Mouse (Mus musculus): ENCODE measurements around the gene Npsr1.

DNA sequence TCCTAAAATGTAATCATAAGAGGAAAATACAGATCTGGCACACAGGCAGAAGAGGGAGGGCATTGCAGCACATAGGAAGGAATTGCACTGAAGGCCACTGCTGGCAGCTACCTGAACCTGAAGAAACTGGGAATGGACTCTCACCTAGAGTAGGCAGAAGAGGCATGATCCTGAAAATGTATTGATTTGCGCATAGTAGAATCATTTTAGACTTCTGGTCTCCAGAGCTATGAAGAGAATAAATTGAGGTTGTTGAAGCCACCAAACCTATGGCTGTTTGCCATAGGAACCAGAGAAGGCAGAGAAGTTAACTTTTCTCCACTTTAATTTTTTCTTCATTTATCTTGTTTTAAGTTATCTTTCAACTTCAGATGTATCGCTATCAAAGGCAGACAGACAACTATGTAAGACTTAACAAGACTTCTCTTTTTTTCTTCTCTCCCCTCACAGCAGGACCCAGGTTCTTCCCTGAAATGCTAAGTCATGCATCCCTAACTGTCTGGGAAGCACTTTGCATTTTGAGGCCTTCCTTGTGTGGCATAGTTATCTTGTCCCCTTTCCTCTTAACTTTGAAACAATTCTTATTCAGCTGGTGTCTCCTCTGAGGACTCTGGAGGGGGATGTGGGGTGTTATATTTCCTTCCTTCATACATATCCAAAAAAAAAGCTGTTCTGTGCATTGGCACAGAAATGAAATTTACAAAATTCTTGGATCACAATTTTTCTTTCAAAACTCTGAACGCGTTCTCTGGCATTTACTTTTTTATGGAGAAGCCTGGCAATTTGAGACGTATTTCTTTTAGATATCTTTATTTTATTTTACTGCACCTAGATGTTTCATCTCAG, 186.7 kb downstream of the Npsr1 start:
- TF ChIP-seq CTCF (IDR thresholded peaks at IDR 0.05; ENCODE audit: low read depth): no peak
- TF ChIP-seq EP300 (IDR thresholded peaks at IDR 0.05; ENCODE audit: low read depth): peak; percentile 60
